Mouse (Mus musculus) stomach, postnatal 0 days (tissue): ENCODE data around the gene Prcd. TPM values are rescaled to one million over a fixed set of nuclear protein-coding genes. Genes with fewer than 3 reads are reported as not detected.

ENCODE experiments used
- ATAC-seq: fragments of 200-750 bp; cut with Nextera tagmentation; 2 replicates; pipeline ENCODE4 v1.8.0; 2017; ENCODE audit not compliant: low FRiP score, low TSS enrichment
- DNase-seq: peaks from one replicate; pipeline ENCODE4 v3.0.0-alpha.2; 2016; ENCODE audit warnings: low spot score
- H3K27ac ChIP-seq: fragments of 300-500 bp; sonication (generic); replicated peaks from 2 replicates; pipeline ENCODE4 v1.5.1; 2014; ENCODE audit warnings: mild to moderate bottlenecking, control low read depth
- H3K27me3 ChIP-seq: fragments of 300-500 bp; sonication (generic); 2 replicates; pipeline ENCODE4 v1.6.1; 2014; ENCODE audit warnings: low read length; ENCODE audit not compliant: control insufficient read depth, insufficient read depth
- H3K36me3 ChIP-seq: fragments of 300-500 bp; sonication (generic); 2 replicates; pipeline ENCODE4 v1.6.1; 2014; ENCODE audit warnings: low read length, mixed read lengths; ENCODE audit not compliant: control insufficient read depth, insufficient read depth
- H3K4me1 ChIP-seq: fragments of 300-500 bp; sonication (generic); replicated peaks from 2 replicates; pipeline ENCODE4 v1.6.1; 2014; ENCODE audit warnings: antibody characterized with exemption; ENCODE audit not compliant: control insufficient read depth, insufficient read depth
- H3K4me2 ChIP-seq: fragments of 300-500 bp; sonication (generic); replicated peaks from 2 replicates; pipeline ENCODE4 v1.6.1; 2014; ENCODE audit warnings: low read depth, mild to moderate bottlenecking, control low read depth, moderate library complexity
- H3K4me3 ChIP-seq: fragments of 300-500 bp; sonication (generic); 2 replicates; pipeline ENCODE4 v1.5.1; 2014; ENCODE audit warnings: low read depth, low read length, control low read depth
- H3K9ac ChIP-seq: fragments of 300-500 bp; sonication (generic); 2 replicates; pipeline ENCODE4 v1.6.1; 2014; ENCODE audit warnings: mild to moderate bottlenecking, low read length, control low read depth, mixed read lengths
- H3K9me3 ChIP-seq: fragments of 300-500 bp; sonication (generic); 2 replicates; pipeline ENCODE4 v1.6.1; 2016; ENCODE audit warnings: low read length; ENCODE audit not compliant: control insufficient read depth
- CTCF ChIP-seq: IDR thresholded peaks from 2 replicates; pipeline ENCODE4 v1.5.1; 2016; ENCODE audit warnings: antibody characterized with exemption, low read depth, mild to moderate bottlenecking, moderate library complexity
- EP300 ChIP-seq: optimal IDR thresholded peaks from 2 replicates; pipeline ENCODE3; 2016; ENCODE audit warnings: antibody characterized with exemption
- WGBS: fragments of 180-500 bp; shearing (Covaris S2); extraction: QIAGEN DNeasy Blood & Tissue Kit; methylation state at CpG from one replicate; pipeline ENCODE4 v1.1.7; 2014; 5-methylcytosine and 5-hydroxymethylcytosine counted together
- polyA plus RNA-seq: library from polyadenylated mRNA; unstranded; fragments of >200 nt; fragmentation: Nextera tagmentation; extraction: Ambion mirVana; gene quantifications from 2 replicates; pipeline ENCODE4 v1.2.1, GENCODE M21; 2015

Gene Prcd
- polyA plus RNA-seq, 1 experiment from 2014 or later = 2.6 TPM

GRCm38 (mm10) chr11:116623281-116624124, 29.8 kb upstream of the Prcd start:
- H3K9me3 ChIP-seq = no peaks in the 10 kb centered on the region
- H3K4me1 ChIP-seq = peaks cover 13% of the 10 kb centered on the region
- peak overlapping the region; percentile 77 for H3K9ac ChIP-seq
- H3K36me3 ChIP-seq = no peaks in the 10 kb centered on the region
- 7% methylated on average over 40 of the region's 40 CpGs for WGBS
- no peaks in the 10 kb centered on the region for H3K27me3 ChIP-seq
- ATAC-seq (peak; percentile 36; the same call in 1 of the 2 replicates), DNase-seq (peak; percentile 62)
- peak overlapping the region; percentile 67 for H3K4me3 ChIP-seq
- peak overlapping the region; percentile 86 for H3K27ac ChIP-seq
- peak overlapping the region; percentile 94 for H3K4me2 ChIP-seq
- TF ChIP-seq EP300 (no peak), CTCF (peak; percentile 25)

- Histone ChIP-seq H3K9me3 (no peaks in the 10 kb centered on the region), H3K27ac (peak overlapping the region; percentile 86), H3K36me3 (no peaks in the 10 kb centered on the region), H3K4me1 (peaks cover 13% of the 10 kb centered on the region), H3K4me2 (peak overlapping the region; percentile 94), H3K9ac (peak overlapping the region; percentile 77), H3K4me3 (peak overlapping the region; percentile 67), H3K27me3 (no peaks in the 10 kb centered on the region)
- ATAC-seq (peak; percentile 70), DNase-seq (peak; percentile 94)
- TF ChIP-seq CTCF = no peak
- 10% methylated on average over 42 of the region's 42 CpGs for WGBS
Observed at GRCm38 (mm10) chr11:116624131-116624832, 29.1 kb upstream of the Prcd start.

GRCm38 (mm10) chr11:116625081-116626000, 28.0 kb upstream of the Prcd start:
- no peak overlapping the region for H3K4me3 ChIP-seq
- H3K9me3 ChIP-seq = no peaks in the 10 kb centered on the region
- H3K27ac ChIP-seq = no peak overlapping the region
- ATAC-seq (no peak), DNase-seq (peak; percentile 65)
- H3K27me3 ChIP-seq = no peaks in the 10 kb centered on the region
- TF ChIP-seq CTCF (peak; percentile 75), EP300 (no peak)
- 77% methylated on average over 17 of the region's 17 CpGs for WGBS
- no peaks in the 10 kb centered on the region for H3K36me3 ChIP-seq
- no peak overlapping the region for H3K4me2 ChIP-seq
- no peak overlapping the region for H3K9ac ChIP-seq
- peaks cover 11% of the 10 kb centered on the region for H3K4me1 ChIP-seq

GRCm38 (mm10) chr11:116626299-116627071, 26.8 kb upstream of the Prcd start, which contains the start of gene Rhbdf2:
Rhbdf2 (minus strand) TSS chr11:116627019.
- no peak within 1 kb of the TSS for H3K4me2 ChIP-seq
- 74% methylated on average over 10 of the region's 10 CpGs for WGBS
- no peaks in the 10 kb centered on the region for H3K27me3 ChIP-seq
- H3K36me3 ChIP-seq = no peaks in the 10 kb centered on the region
- DNase-seq (no peak), ATAC-seq (no peak)
- H3K9me3 ChIP-seq = no peaks in the 10 kb centered on the region
- no peak within 1 kb of the TSS for H3K27ac ChIP-seq
- peaks cover 3% of the 10 kb centered on the region; the same call in 1 of the 2 replicates for H3K4me1 ChIP-seq
- no peak within 1 kb of the TSS for H3K9ac ChIP-seq
- TF ChIP-seq EP300 = no peak
- no peak for TF ChIP-seq CTCF
- no peak within 1 kb of the TSS for H3K4me3 ChIP-seq
